Mouse (Mus musculus): ENCODE results near the gene Foxp1. TPM values are rescaled to one million over a fixed set of nuclear protein-coding genes. Genes with fewer than 3 reads are reported as not detected.

The Foxp1 gene
- total RNA-seq, 2 experiments from 2014 or later: 12.3 to 26.5 TPM

DNA sequence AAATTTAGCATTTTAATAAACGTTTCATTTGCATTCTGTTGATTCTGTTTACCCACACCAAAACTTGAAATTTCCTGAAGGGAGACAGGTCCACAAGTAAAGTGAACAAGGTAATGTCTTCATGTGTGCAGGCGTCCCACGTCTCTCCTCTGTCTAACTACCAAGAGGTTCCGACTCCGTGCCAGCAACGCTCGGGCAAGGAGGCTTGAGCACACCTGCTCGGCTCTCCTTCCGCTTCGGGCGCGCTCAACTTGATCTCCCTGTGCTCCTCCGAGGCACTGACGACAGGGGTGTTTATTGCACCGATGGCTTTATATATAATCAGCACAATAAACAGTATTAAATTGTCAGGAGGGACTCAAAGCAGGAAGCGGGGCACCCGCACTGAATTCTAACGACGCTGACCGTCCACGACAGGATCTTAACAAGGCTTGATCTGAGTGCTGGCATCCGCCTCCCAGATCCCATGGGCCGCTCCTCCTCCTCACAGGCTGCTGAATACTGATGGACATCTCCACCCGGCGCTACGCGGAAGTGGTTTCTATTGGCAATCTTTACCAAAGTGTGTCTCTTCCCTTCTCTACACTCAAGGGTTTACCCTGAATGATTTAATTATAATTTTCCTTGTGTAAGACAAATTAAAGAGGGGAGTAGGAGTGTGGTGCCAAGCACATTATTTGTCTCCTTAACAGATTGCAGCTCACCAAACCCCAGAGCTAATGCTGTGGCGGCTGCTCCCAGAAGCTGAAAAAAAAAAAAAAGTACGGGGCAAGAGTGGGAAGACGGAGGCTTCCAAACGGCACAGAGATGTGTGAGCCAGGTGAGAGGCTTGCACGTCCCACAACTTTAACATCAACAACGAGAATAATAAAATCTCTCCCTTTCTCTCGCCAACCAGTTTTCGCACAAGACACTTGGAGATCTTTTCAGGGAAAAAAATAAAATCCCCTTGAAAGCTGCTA is 523.3 kb downstream of the Foxp1 start:
- ATAC-seq (replicated peaks; ENCODE audit: low FRiP score, poor library complexity, severe bottlenecking): no peak

DNA sequence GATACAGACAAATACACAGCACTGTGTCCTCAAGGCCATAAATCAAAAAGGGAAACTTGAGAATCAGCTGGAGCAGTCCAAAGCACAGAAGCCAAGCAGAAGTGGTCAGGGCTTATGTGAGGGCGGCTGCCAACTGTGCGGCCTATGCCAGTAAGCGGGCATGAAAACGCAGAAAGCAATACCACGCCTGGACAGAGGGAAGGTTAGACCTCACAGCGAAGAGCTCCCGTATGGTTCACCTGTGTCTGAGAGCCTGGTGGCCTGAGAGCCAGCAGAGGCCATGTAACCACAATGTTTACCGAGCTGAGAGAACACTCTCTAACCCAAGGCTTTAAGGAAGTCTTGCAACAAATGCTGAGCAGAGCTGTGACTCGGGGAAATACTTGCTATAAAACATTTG is 524.8 kb downstream of the Foxp1 start:
- no peak for ATAC-seq (replicated peaks; ENCODE audit: low FRiP score, poor library complexity, severe bottlenecking)

DNA sequence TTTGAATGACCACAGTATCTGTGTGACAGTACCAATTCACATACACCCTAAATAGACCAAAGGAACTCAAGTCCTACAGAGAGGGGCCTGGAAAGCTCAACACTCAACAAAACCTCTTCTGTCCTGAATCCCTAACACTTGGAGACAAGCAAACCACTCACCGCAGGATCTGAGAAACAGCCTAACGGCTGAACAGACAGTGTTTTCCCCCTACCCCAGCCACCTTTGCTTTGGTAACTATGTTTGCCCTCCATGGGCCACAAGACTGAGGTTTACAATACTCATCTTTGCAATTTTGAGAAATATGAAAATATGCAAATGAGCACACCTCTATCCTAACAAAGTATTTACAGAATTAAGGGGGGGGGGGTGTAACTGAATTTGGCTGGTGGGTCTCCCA is 525.7 kb downstream of the Foxp1 start:
- no peak for ATAC-seq (replicated peaks; ENCODE audit: low FRiP score, poor library complexity, severe bottlenecking)

DNA sequence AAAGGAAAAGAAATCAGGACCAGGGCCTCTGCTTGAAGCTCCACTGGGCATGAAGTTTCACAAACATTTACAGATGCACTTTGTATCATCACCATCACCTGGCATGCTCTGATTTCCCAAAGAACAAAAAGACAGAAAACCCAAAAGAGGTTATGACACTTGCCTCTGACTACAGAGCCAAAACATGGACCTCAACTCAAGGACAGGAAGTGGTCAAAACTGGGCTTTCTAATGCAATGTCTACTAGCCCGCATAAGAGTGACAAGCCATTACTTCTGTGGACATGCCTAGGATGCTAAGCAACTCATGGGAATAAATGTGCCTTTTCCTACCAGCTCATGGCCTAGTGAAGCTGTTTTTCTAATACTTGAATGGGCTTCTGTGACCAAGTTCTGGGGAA is 526.2 kb downstream of the Foxp1 start:
- no peak for ATAC-seq (replicated peaks; ENCODE audit: low FRiP score, poor library complexity, severe bottlenecking)

DNA sequence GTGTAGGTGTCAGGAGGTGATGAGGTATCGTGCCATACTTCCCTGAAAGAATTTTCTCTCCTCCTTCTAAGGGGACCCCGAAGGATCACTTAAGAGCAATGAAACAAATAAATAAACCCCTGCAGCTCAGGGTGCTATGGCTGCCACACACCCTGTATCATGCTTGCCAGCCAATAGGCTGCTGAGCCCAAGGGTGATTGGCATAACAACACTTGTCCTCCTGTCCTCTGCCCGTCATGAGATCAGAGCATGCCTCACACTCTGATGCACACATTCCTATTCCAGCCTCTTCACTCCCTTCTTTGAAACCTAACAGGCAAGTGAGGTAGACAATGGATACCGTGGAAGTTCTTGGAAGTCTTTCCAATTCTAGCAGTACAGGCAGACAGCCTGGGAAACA is 526.8 kb downstream of the Foxp1 start:
- ATAC-seq (replicated peaks; ENCODE audit: low FRiP score, poor library complexity, severe bottlenecking): no peak

DNA sequence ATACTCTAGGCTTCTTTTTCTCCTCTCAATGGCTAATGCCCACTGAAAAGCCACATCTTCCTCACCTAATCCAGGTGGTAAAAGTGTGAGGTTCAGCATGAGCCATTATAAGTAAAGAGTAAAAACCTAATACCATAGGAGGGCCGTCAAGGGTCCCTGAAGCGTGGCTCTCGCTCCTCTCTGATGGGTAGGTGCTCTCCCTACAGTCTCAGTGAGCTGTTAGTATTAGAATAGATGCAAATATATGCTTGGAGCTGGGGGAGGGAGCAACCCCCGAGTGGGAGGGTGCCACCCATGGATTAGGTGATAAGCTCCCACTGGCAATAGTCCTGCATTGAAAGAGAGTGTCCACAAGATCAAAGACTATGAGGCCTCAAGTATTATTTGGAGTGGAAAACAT is 527.6 kb downstream of the Foxp1 start:
- ATAC-seq (replicated peaks; ENCODE audit: low FRiP score, poor library complexity, severe bottlenecking): no peak

DNA sequence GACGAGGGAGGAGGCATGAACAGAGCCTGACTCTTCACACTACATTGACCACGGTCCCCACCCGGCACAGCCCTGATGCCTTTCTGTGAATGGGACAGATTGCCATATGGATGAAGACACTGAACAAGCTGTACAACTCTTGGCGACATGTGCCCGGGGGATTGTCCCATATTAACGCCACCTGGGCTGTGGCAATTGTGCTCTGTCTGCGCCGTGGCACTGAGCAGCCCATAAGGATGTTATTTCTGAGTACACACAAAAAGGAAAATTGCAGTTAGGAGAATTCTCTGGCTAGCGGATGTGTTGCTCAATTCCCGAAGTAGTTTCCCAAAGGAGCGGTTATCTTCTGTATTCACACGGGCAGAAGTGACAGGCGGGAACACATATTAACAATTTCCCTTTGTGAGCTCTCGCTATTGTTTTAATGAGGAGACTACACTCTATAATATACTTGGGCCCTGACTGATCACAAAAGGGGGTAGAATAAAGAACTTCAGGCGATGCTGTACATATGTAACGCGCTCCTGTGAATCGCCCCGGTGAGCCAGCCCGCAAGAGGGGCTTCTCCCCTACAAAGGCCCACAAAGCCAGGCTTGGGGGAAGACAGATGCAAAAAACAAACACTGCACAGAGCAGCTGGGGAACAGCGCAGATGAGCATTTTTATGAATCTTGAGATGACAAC is 528.3 kb downstream of the Foxp1 start:
- no peak for ATAC-seq (replicated peaks; ENCODE audit: low FRiP score, poor library complexity, severe bottlenecking)

DNA sequence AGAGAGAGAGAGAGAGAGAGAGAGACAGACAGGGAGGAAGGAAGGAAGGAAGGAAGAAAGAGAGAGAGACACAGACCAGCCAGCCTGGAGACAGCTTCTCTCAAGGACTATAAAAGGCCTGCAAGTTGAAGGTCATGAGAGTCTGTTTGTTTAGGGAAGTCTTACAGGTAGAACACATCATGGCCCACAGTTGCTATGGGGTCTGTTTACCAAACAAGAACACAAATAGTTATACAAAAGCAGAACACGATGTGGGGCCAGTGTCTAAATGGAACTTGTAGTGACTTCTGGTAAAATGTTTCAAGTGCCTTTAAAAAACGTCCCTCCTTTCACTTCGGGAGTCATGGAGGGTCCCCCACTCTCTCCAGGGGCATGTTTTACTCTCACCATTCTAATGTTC is 529.3 kb downstream of the Foxp1 start:
- no peak for ATAC-seq (replicated peaks; ENCODE audit: low FRiP score, poor library complexity, severe bottlenecking)

DNA sequence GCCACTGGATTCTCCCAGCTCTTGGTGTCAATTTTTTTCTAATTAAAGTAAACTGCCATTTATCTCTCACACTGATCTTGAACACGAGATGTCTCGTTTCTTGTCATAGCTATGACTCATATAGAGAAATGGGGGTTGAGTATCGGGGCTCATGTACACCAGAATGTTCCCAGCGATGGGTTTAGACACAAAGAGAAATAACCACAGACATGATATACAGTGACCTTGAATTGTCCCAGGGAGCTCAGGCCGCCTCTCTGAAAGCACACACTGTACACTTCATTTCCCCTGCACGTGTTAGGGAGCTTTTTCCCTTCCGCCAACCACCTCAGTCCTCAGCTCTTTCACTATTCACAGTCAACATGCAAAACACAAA is 529.8 kb downstream of the Foxp1 start:
- no peak for ATAC-seq (replicated peaks; ENCODE audit: low FRiP score, poor library complexity, severe bottlenecking)

DNA sequence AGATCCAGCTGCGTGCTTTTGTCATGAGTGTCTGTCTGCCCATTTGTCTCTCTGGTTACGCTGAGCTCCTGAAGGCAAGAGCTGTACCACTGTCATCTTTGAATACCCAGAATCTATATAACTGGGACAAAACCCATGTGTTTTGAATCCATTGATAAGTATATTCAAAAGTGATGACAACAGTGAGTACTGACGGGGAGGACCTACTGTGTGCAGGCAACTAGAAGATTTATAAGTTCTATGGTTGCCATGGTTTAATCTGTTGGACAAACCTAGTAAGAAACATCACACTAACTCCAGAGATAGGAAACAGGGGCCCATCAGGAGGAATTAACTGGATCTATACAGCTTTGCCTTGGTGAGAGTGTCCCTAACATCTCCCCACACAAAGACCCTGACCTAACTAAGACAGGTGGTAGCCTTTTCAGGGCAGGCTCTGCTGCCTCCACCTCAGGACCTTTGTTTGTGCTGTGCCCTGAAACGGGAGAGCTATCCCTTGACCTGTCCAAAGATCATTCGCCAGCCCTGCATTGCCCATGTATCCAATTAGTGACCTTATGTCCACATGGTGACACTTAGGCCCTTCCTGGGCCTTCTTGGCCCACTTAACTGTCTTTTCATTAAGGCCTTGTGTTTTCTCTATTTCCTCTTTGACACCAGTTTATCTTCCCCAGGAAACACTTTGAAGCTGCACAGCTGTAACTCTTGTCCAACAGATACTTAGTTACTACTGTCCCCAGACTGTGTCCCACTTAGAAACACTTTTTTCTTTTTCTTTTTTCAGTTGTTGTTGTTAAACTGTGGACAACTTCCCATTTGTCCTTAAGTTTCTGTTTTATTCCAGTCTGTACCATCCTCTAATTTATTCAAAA is 530.4 kb downstream of the Foxp1 start:
- ATAC-seq (replicated peaks; ENCODE audit: low FRiP score, poor library complexity, severe bottlenecking): no peak

DNA sequence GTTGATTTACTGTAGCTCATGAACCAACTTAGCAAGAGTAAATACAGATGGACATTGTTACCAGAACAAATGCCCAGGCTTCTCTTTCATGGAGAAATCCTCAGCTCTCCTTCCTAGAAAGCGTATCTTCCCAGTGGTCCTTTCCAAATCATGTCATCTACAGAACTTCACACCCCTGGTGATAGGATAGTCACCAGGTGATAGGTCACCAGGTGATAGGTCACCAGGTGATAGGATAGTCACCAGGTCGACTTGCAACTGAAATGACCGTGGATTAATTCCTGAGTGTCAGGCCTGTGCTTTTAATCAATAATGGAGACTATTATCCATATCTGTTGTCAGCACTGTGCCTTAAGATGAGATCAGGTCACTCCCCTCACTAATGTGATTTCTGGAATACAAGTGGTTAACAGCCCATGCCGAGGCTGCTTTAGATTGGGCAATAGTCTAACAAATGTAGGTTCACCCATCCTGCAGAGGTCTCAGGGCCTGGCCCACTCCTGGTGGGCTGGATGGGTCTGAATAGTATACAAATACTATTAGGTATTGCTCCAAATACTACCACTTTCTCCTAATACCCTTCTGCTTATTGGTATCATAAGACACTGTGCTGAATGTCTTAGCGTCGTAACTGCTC is 534.9 kb downstream of the Foxp1 start:
- ATAC-seq (replicated peaks; ENCODE audit: low FRiP score, poor library complexity, severe bottlenecking): no peak

DNA sequence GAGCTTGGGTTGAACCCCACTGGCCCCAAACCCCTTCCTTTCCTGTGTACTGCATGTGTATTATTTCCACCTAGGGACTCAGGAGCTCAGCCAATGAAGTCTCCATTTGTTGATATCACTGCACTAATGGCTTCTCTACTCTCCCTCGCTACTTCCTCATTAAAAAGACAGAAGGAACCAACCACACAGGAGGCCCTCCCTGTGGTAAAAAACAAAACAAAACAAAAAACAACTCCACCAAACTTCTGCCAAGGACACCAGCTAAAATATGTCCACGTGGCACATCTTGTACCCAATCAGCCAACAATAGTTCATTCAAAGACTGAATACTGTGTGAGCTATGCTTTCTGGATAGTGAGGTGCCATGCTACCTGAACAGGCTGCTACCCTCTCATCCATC is 537.1 kb downstream of the Foxp1 start:
- no peak for ATAC-seq (replicated peaks; ENCODE audit: low FRiP score, poor library complexity, severe bottlenecking)

DNA sequence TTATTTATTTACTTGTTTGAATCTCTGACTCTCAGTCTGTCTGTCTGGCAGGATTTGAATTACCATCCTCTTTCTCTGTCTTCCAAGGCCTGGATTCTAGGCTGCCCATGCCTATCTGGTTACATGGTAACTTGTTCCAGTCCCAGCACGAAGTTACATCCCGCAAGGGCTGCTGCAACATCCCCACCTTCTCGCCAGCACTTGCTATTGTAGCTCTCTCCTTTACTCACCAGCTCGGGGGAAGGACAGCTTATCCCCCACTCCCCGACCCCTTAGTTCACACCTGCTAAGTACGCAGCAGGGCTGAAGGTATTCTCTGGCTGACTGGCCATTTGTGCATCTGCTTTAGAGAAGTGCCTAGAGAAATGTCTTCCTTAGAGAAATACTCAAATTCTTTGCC is 537.9 kb downstream of the Foxp1 start:
- ATAC-seq (replicated peaks; ENCODE audit: low FRiP score, poor library complexity, severe bottlenecking): no peak

DNA sequence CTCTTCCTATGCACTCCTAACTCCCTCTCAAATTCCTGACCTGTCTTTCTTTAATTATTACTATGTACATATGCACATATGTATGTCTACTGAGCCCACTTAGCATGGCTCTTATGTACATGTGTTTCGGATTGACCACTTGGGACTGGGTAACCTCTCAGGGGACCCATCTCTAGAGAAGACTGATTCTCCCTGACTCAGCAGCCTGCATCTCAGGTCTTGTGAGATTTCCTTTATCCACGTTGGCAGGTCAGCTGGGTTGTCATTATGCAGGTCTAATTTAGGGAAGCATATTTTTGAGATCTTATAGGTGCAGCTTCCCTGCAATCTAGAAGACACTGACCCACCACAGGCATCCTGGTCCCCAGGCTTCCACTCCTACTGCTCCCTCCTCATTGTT is 538.5 kb downstream of the Foxp1 start:
- no peak for ATAC-seq (replicated peaks; ENCODE audit: low FRiP score, poor library complexity, severe bottlenecking)

DNA sequence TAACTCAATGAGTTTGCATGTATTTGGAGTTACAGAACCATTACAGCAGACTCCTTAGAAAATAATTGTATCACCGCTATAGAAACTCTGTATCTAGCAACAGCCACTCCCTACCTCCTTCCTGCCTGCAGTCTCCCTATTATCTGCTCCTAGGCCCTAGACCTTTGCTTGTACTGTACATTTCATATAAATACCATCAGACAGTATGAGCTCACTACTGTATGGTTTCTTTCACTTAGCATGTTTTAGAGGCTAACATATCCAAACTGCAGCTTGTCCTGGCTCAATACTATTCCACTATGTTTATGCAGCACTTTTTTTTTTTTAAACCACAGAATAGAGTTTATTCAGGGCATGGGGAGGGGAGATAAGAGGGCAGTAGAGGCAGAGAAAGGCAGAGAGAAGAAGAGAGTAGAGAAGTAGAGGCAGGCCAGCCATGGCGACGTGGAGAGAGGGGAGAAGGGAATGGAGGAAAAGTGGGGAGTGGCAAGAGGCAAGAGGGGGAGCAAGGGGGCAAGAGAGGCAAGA is 539.1 kb downstream of the Foxp1 start:
- ATAC-seq (replicated peaks; ENCODE audit: low FRiP score, poor library complexity, severe bottlenecking): no peak

DNA sequence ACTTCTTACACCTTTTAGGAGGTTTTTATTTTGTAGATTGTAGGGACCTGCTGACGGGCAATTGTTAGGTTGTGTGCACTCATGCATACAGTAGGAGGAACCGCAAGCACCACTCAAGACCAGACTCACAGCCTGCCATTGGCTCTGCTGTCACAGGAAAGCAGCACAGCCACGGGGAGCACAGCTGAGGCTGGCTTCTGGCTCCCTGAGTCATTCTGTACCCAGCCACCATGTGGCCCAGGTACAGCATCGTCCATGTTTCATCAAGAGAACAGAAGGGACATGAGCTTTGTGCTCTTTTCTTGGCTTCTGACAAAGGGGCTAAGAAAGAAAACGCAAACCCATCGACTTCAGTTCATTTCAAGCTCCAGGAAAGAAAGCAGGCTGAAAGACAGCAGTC is 541.3 kb downstream of the Foxp1 start:
- ATAC-seq (replicated peaks; ENCODE audit: low FRiP score, poor library complexity, severe bottlenecking): no peak

DNA sequence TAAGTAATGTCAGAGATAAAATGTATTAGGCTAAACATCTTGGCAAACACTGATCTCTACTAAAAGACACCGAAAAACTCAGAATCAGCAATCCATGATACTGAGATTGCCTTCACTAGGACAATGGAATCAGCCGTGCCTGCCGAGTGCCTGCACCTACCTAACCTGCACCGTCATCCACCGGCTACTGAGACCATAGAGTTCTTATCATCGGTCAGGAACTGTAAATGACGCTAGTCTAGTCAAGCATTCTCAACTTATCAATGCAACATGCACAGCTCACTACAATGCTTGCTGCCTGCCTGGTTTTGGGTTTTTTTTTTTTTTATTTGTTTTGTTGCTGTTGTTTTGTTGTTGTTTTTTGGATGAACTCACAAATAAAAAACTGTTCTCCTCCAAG is 542.1 kb downstream of the Foxp1 start:
- ATAC-seq (replicated peaks; ENCODE audit: low FRiP score, poor library complexity, severe bottlenecking): no peak

DNA sequence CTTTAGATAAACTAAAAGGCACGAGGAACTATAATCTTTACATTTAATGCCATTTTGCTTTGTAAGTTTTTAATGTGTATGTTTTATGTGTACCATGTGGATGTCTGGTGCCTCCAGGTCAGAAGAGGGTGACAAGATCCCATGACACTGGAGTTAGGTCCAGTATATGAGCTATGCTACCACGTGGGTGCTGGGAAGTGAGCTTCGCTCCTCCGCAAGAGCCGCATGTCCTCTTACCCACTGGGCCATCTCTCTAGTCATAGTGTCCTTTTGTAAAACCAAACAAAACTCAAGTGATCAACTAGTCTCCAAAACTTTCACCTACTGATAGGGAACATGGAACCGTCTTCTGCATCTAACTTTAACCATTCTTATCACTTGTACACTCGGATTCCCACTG is 542.5 kb downstream of the Foxp1 start:
- ATAC-seq (replicated peaks; ENCODE audit: low FRiP score, poor library complexity, severe bottlenecking): no peak

DNA sequence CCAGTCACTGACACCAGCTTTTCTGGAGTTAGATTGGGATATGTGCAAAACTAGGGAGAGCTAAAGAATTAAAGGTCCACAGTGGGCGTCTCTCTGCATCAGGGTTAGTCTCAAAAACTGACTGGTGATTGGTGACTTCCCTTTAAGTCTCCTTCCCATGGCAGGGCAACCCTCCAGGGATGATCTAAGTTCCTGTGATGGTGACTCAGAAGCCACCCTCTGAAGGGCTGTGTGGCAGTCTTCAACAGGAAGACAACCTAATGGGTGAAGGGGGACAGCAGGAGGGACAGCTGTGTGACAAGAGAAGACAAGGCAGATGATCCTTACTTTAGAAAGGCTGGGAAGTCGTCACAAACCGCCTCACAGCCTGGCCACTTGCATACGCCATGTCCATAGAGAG is 544.7 kb downstream of the Foxp1 start:
- no peak for ATAC-seq (replicated peaks; ENCODE audit: low FRiP score, poor library complexity, severe bottlenecking)

DNA sequence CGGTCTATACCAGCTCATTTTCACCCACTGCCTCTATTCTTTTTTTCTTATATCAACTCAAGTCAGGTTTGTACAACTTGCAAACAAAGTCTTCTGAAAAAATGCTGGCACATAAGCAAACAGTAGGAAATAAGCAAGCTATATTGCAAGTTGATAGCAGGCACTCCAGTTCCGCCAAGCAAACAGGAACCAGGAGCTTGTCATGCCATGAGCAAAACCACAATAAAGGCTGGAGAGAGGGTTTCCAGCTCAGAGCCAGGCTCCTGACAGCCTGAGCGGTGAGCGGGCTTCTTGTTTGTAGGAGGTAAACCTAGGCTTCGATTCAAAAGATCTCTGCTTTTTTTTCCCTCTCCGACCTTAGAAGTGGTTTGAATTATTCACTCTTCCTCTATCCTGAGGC is 546.6 kb downstream of the Foxp1 start:
- ATAC-seq (replicated peaks; ENCODE audit: low FRiP score, poor library complexity, severe bottlenecking): no peak

All from erythroblast, adult 5-6 weeks (primary cell).